Mouse (Mus musculus) lung, embryonic 15.5 days (tissue): ENCODE measurements around the gene Foxp1. TPM values are rescaled to one million over a fixed set of nuclear protein-coding genes. Genes with fewer than 3 reads are reported as not detected.

ENCODE experiments used
- ATAC-seq: fragments of 200-750 bp; cut with Nextera tagmentation; 2 replicates; pipeline ENCODE4 v1.8.0; 2017; ENCODE audit warnings: moderate number of reproducible peaks, borderline replicate concordance; ENCODE audit not compliant: low FRiP score, low TSS enrichment; ENCODE audit errors: extremely low read depth
- H3K27ac ChIP-seq: fragments of 300-500 bp; sonication (generic); 2 replicates; pipeline ENCODE4 v1.5.1; 2015; ENCODE audit warnings: moderate library complexity, mild to moderate bottlenecking, inconsistent platforms
- H3K27me3 ChIP-seq: fragments of 300-500 bp; sonication (generic); 2 replicates; pipeline ENCODE4 v1.6.1; 2015; ENCODE audit warnings: inconsistent platforms
- H3K36me3 ChIP-seq: fragments of 300-500 bp; sonication (generic); 2 replicates; pipeline ENCODE4 v1.6.1; 2015; ENCODE audit warnings: inconsistent platforms
- H3K4me1 ChIP-seq: fragments of 300-500 bp; sonication (generic); 2 replicates; pipeline ENCODE4 v1.6.1; 2015; ENCODE audit warnings: inconsistent platforms
- H3K4me2 ChIP-seq: fragments of 300-500 bp; sonication (generic); 2 replicates; pipeline ENCODE4 v1.6.1; 2015; ENCODE audit warnings: inconsistent platforms, mild to moderate bottlenecking, moderate library complexity
- H3K4me3 ChIP-seq: fragments of 300-500 bp; sonication (generic); 2 replicates; pipeline ENCODE4 v1.5.1; 2015; ENCODE audit warnings: mild to moderate bottlenecking, inconsistent platforms
- H3K9ac ChIP-seq: fragments of 300-500 bp; sonication (generic); 2 replicates; pipeline ENCODE4 v1.6.1; 2015; ENCODE audit warnings: inconsistent platforms
- H3K9me3 ChIP-seq: fragments of 300-500 bp; sonication (generic); 2 replicates; pipeline ENCODE4 v1.6.1; 2016; ENCODE audit warnings: inconsistent platforms
- WGBS: fragments of 180-500 bp; shearing (Covaris S2); methylation state at CpG from one replicate; pipeline ENCODE4 v1.1.7; 2015; 5-methylcytosine and 5-hydroxymethylcytosine counted together
- polyA plus RNA-seq: library from polyadenylated mRNA; unstranded; fragments of >200 nt; fragmentation: Nextera tagmentation; extraction: Ambion mirVana; gene quantifications from 2 replicates; pipeline ENCODE4 v1.2.1, GENCODE M21; 2015

Foxp1 gene
- polyA plus RNA-seq, 1 experiment from 2014 or later: 109 TPM

- H3K9ac ChIP-seq: no peak overlapping the region
Measured at GRCm38 (mm10) chr6:99204052-99204779, 318.3 kb downstream of the Foxp1 start.

GRCm38 (mm10) chr6:99203231-99203630 lies 319.3 kb downstream of the Foxp1 start:
- H3K4me2 ChIP-seq: peak overlapping the region; percentile 35
- ATAC-seq: no peak
- no peaks in the 10 kb centered on the region for H3K27me3 ChIP-seq
- 0 out of 2 replicates have a peak overlapping the region, but pooled peaks have one; percentile 4 for H3K4me3 ChIP-seq
- H3K9ac ChIP-seq: no peak overlapping the region
- peaks cover 52% of the 10 kb centered on the region for H3K4me1 ChIP-seq
- 31% methylated on average over 11 of the region's 11 CpGs for WGBS
- no peak overlapping the region for H3K27ac ChIP-seq
- no peaks in the 10 kb centered on the region for H3K36me3 ChIP-seq
- H3K9me3 ChIP-seq: no peaks in the 10 kb centered on the region

More at GRCm38 (mm10) chr6:99204052-99204779, 318.3 kb downstream of the Foxp1 start:
- Histone ChIP-seq H3K9me3 (no peaks in the 10 kb centered on the region), H3K4me1 (peaks cover 52% of the 10 kb centered on the region), H3K4me2 (peak overlapping the region; percentile 45), H3K27ac (0 out of 2 replicates have a peak overlapping the region, but pooled peaks have one; percentile 32), H3K27me3 (no peaks in the 10 kb centered on the region), H3K4me3 (peak overlapping the region; percentile 10; the same call in 1 of the 2 replicates), H3K36me3 (no peaks in the 10 kb centered on the region)
- ATAC-seq: no peak
- 7% methylated on average over 14 of the region's 14 CpGs for WGBS

- Histone ChIP-seq H3K27me3 (no peaks in the 10 kb centered on the region), H3K9ac (no peak overlapping the region)
- 79% methylated on average over 4 of the region's 4 CpGs for WGBS
Measured at GRCm38 (mm10) chr6:99202781-99203180, 319.7 kb downstream of the Foxp1 start.

GRCm38 (mm10) chr6:99201271-99201705 lies 321.2 kb downstream of the Foxp1 start:
- Histone ChIP-seq H3K27me3 (no peaks in the 10 kb centered on the region), H3K36me3 (no peaks in the 10 kb centered on the region), H3K4me2 (no peak overlapping the region), H3K27ac (no peak overlapping the region), H3K4me3 (no peak overlapping the region), H3K4me1 (peaks cover 48% of the 10 kb centered on the region), H3K9me3 (no peaks in the 10 kb centered on the region), H3K9ac (no peak overlapping the region)
- no peak for ATAC-seq
- 18% methylated on average over 4 of the region's 4 CpGs for WGBS

More at GRCm38 (mm10) chr6:99202781-99203180, 319.7 kb downstream of the Foxp1 start:
- no peak for ATAC-seq
- Histone ChIP-seq H3K4me2 (peak overlapping the region; percentile 35; the same call in 1 of the 2 replicates), H3K4me1 (peaks cover 54% of the 10 kb centered on the region), H3K36me3 (no peaks in the 10 kb centered on the region), H3K9me3 (no peaks in the 10 kb centered on the region), H3K27ac (no peak overlapping the region), H3K4me3 (no peak overlapping the region)

- 11% methylated on average over 11 of the region's 11 CpGs for WGBS
Measured at GRCm38 (mm10) chr6:99200656-99201055, 321.9 kb downstream of the Foxp1 start.

GRCm38 (mm10) chr6:99199277-99199676 lies 323.2 kb downstream of the Foxp1 start:
- no peak for ATAC-seq
- Histone ChIP-seq H3K27ac (no peak overlapping the region), H3K4me2 (no peak overlapping the region), H3K9ac (no peak overlapping the region), H3K36me3 (no peaks in the 10 kb centered on the region), H3K4me3 (no peak overlapping the region), H3K27me3 (no peaks in the 10 kb centered on the region), H3K9me3 (no peaks in the 10 kb centered on the region), H3K4me1 (peaks cover 28% of the 10 kb centered on the region)
- WGBS: 63% methylated on average over 4 of the region's 4 CpGs

More at GRCm38 (mm10) chr6:99200656-99201055, 321.9 kb downstream of the Foxp1 start:
- no peak overlapping the region for H3K4me2 ChIP-seq
- H3K36me3 ChIP-seq: no peaks in the 10 kb centered on the region
- H3K4me3 ChIP-seq: no peak overlapping the region
- ATAC-seq: no peak
- no peak overlapping the region for H3K27ac ChIP-seq
- no peaks in the 10 kb centered on the region for H3K27me3 ChIP-seq
- H3K9ac ChIP-seq: no peak overlapping the region
- peaks cover 42% of the 10 kb centered on the region for H3K4me1 ChIP-seq
- H3K9me3 ChIP-seq: no peaks in the 10 kb centered on the region

GRCm38 (mm10) chr6:99193697-99194096 lies 328.8 kb downstream of the Foxp1 start:
- ATAC-seq: no peak
- no peak overlapping the region for H3K4me3 ChIP-seq
- H3K4me1 ChIP-seq: peaks cover 32% of the 10 kb centered on the region

GRCm38 (mm10) chr6:99191636-99192137 lies 330.8 kb downstream of the Foxp1 start:
- H3K4me1 ChIP-seq: peaks cover 28% of the 10 kb centered on the region
- no peaks in the 10 kb centered on the region for H3K27me3 ChIP-seq
- H3K9me3 ChIP-seq: no peaks in the 10 kb centered on the region
- H3K4me3 ChIP-seq: no peak overlapping the region
- no peaks in the 10 kb centered on the region for H3K36me3 ChIP-seq
- peak overlapping the region; percentile 29; the same call in 1 of the 2 replicates for H3K27ac ChIP-seq
- H3K4me2 ChIP-seq: peak overlapping the region; percentile 20; the same call in 1 of the 2 replicates
- WGBS: 41% methylated on average over 8 of the region's 8 CpGs
- ATAC-seq: peak; percentile 27; the same call in 1 of the 2 replicates
- H3K9ac ChIP-seq: no peak overlapping the region

More at GRCm38 (mm10) chr6:99193697-99194096, 328.8 kb downstream of the Foxp1 start:
- no peak overlapping the region for H3K4me2 ChIP-seq
- no peaks in the 10 kb centered on the region for H3K36me3 ChIP-seq
- H3K9me3 ChIP-seq: no peaks in the 10 kb centered on the region
- H3K27me3 ChIP-seq: no peaks in the 10 kb centered on the region
- no peak overlapping the region for H3K27ac ChIP-seq
- 24% methylated on average over 8 of the region's 8 CpGs for WGBS
- no peak overlapping the region for H3K9ac ChIP-seq

GRCm38 (mm10) chr6:99191041-99191635 lies 331.4 kb downstream of the Foxp1 start:
- Histone ChIP-seq H3K27ac (no peak overlapping the region), H3K9ac (no peak overlapping the region), H3K27me3 (no peaks in the 10 kb centered on the region), H3K4me1 (peaks cover 28% of the 10 kb centered on the region), H3K4me3 (no peak overlapping the region), H3K9me3 (no peaks in the 10 kb centered on the region), H3K36me3 (no peaks in the 10 kb centered on the region), H3K4me2 (peak overlapping the region; percentile 20; the same call in 1 of the 2 replicates)
- 36% methylated on average over 12 of the region's 12 CpGs for WGBS
- ATAC-seq: no peak

- H3K4me1 ChIP-seq: peaks cover 28% of the 10 kb centered on the region
- H3K4me2 ChIP-seq: no peak overlapping the region
- H3K4me3 ChIP-seq: no peak overlapping the region
- H3K9ac ChIP-seq: no peak overlapping the region
- WGBS: 47% methylated on average over 8 of the region's 8 CpGs
- no peaks in the 10 kb centered on the region for H3K9me3 ChIP-seq
- no peak for ATAC-seq
- H3K27me3 ChIP-seq: no peaks in the 10 kb centered on the region
- no peaks in the 10 kb centered on the region for H3K36me3 ChIP-seq
- no peak overlapping the region for H3K27ac ChIP-seq
Measured at GRCm38 (mm10) chr6:99189967-99190366, 332.6 kb downstream of the Foxp1 start.

- Histone ChIP-seq H3K4me1 (peaks cover 25% of the 10 kb centered on the region), H3K36me3 (no peaks in the 10 kb centered on the region), H3K4me2 (no peak overlapping the region), H3K27ac (no peak overlapping the region), H3K27me3 (no peaks in the 10 kb centered on the region), H3K9ac (no peak overlapping the region), H3K4me3 (no peak overlapping the region), H3K9me3 (no peaks in the 10 kb centered on the region)
- no peak for ATAC-seq
- WGBS: 36% methylated on average over 4 of the region's 4 CpGs
Measured at GRCm38 (mm10) chr6:99188366-99189216, 333.9 kb downstream of the Foxp1 start.
